Mouse (Mus musculus): ENCODE measurements around the gene A530032D15Rik.
"Not testable (repeated sequence)": the region's sequence is repeated elsewhere in the genome, so short reads cannot be mapped to it uniquely, and the experiment has no call there.

DNA sequence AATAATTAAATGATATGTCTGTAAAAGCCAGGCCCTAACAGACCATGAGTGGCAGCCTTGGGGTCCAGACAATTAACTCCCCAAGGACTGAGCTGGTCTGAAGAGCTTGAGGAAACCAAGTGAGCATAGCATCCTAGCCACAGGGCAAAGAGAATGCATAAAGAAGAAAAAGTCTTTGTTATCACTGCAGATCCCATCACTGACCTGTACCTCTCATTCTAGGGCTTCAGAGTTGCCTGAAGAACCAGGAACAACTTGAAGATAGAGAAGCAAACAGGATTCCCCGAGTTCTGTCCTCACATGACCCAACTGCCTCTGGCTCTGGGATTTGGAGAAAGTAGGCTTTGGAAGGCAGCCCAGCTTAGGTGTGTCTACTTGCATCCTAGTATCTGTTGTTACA lies 9.8 kb downstream of the A530032D15Rik start, which contains the start of gene Gm10553:
- TF ChIP-seq CTCF, EP300 (IDR thresholded peaks at IDR 0.05; ENCODE audit: low read depth): not testable (repeated sequence)
